Mouse (Mus musculus) megakaryocyte, embryonic 14.5 days (primary cell): Measurements from ENCODE around the gene Dnm2.

Experiments
- FLI1 ChIP-seq: IDR thresholded peaks from 2 replicates; pipeline ENCODE4 v1.6.1; 2012; ENCODE audit warnings: low read length, inconsistent platforms, mixed read lengths
- GATA1 ChIP-seq: IDR thresholded peaks from 3 replicates; pipeline ENCODE4 v1.6.1; 2012; ENCODE audit warnings: mixed read lengths, low read length, inconsistent platforms, borderline replicate concordance

- TF ChIP-seq GATA1 (no peak), FLI1 (no peak)
These were observed 29.0 kb upstream of the Dnm2 start for GRCm38 (mm10) chr9:21395692-21396091.
